Mouse (Mus musculus) ES-Bruce4 (cell line): ENCODE measurements around the gene Cda.

Experiments
- CTCF ChIP-seq: IDR thresholded peaks from one replicate; pipeline ENCODE4 v1.8.1; 2011; ENCODE audit warnings: low read depth, low read length
- POLR2A ChIP-seq: IDR thresholded peaks from one replicate; pipeline ENCODE4 v1.8.1; 2011; ENCODE audit warnings: low read length; ENCODE audit not compliant: insufficient read depth

GRCm38 (mm10) chr4:138355496-138355895, 12.3 kb downstream of the Cda start:
- TF ChIP-seq POLR2A = no peak
- no peak for TF ChIP-seq CTCF
